Mouse (Mus musculus): ENCODE data around the gene Wfdc16.

DNA sequence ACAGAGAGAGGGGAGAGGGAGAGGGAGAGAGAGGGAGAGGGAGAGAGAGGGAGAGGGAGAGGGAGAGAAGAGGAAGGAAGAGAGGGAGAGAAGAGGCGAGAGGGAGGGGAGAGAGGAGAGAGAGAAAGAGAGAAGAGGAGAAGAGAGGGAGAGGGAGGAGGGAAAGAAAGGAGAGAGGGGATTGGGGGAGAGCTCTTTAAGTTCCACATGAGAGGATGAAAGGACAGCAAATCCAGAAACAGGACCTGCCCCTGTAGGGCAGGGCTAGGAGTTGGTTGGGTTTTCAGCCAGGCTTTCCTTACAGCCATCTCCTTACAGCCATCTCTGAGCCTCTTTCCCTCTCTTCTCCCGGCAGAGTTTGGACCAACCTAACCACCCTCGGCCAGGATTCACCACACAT is 46.2 kb upstream of the Wfdc16 start, which contains the start of gene Wfdc13:
- TF ChIP-seq CTCF (IDR thresholded peaks at IDR 0.05; ENCODE audit: control insufficient read depth, insufficient read depth, insufficient replicate concordance, low read depth, low read length) (no peak), POLR2A (IDR thresholded peaks at IDR 0.05; ENCODE audit: control insufficient read depth, low read depth, low read length) (no peak)

Measured in testis, adult 2 months (tissue).